Mouse (Mus musculus): ENCODE measurements at regions not wholly inside any gene's neighbourhood (a gene's known extent, or its start where the extent isn't known, plus 50 kb on each side); places are given as distances from the start of the nearest gene placed in this dataset.

- no peak for DNase-seq (ENCODE audit: low spot score)
Observed at GRCm38 (mm10) chr15:96944741-96945140, 111.0 kb downstream of the Slc38a4 start.

DNA sequence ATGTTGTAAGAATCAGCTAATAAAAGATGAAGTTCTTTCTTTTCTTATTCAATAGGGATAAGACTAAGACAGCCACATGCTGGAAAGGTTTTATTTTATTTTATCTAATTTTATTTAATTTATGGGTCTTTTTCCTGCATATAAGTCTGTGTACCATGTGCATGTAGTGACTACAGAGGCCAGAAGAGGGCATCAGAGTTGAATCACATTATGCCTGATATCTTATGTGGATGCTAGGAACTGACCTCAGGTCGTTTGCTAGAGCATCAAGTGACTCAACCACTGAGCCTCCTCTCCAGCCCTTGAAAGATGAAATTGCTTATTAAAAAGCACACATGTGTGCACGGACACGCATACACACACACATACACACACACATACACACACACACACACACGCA, 113.1 kb downstream of the Slc38a4 start:
- DNase-seq (ENCODE audit: low spot score): no peak

DNA sequence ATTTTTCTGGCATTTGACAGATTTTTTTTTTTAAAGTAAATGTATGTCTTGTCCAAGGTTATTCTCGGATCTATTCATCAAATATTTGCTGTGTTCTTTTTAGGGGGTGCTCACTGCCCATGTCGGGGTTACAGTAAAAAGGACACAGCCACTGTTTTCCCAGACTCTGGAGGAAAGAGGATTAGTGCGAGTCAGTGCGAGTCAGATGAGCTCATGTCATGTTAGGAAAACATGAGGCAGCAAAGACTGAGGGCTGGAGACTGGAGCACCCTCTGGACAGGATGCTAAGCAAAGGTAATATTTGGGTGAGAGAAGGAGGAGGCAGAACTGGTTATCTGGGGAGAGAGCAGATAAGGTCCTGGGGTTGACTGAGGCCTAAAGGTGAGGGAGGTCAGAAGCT, 117.3 kb downstream of the Slc38a4 start:
- DNase-seq (ENCODE audit: low spot score): no peak

- no peak for DNase-seq (ENCODE audit: low spot score)
Observed at GRCm38 (mm10) chr15:96937623-96938022, 118.1 kb downstream of the Slc38a4 start.

- DNase-seq (ENCODE audit: low spot score): peak; percentile 59
Observed at GRCm38 (mm10) chr15:96936705-96937346, 118.9 kb downstream of the Slc38a4 start.

DNA sequence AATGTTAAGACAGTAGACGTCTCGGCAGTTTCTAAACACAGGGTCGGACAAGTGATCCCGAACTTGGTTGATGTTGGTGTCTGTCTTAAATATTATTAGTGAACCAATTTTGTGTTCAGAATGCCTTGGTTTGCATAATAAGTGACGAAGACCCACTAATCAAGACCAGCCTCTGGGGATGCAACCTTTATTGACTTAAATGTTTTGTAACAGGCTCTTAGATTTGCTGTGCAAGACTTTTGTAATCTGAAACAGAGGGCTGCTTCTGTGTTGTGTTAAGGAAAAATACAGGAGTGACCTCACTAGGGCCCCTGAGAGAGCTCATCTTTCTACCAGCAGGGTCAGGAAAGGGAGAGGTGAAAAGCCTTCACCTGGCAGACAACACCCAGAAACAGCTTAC, 119.5 kb downstream of the Slc38a4 start:
- DNase-seq (ENCODE audit: low spot score): no peak

DNA sequence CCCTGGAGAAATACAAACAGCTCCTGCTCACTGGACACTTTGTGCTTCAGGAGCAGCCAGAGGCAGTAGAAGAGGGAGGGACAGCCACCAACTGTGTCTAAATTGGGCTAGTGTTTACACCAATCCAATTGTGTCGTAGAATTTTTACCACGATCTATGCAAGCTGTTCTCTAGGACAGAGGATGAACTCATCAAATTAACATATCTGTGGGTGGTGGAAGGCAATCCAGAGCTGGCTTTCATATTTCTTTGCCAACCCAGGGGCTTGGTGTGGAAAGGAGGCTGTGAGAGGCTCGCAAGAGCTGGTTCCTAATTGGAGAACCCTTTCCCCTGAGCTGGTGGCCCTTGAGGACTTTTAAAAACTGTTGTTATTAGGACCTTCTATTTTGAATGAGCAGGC, 122.3 kb downstream of the Slc38a4 start:
- no peak for DNase-seq (ENCODE audit: low spot score)

DNA sequence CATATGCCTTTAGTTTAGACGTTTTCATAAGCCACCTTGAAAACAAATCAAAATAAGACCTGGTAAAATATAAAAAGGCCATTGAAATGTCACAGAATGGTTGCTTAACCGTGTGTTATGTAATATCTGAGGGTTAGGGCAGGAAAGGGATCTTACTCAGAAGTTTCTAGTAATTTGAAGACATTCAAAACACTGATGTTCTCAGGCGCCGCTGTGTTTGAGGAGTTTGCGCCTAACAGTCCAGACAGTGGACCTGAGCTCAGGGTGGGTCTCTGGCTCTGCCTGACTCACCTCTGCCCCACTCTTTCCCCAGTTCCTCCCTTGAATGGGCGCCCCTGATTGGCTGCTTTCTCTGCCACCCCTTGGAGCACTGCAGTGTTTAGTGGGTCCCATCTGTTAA, 125.2 kb downstream of the Slc38a4 start:
- no peak for DNase-seq (ENCODE audit: low spot score)

DNA sequence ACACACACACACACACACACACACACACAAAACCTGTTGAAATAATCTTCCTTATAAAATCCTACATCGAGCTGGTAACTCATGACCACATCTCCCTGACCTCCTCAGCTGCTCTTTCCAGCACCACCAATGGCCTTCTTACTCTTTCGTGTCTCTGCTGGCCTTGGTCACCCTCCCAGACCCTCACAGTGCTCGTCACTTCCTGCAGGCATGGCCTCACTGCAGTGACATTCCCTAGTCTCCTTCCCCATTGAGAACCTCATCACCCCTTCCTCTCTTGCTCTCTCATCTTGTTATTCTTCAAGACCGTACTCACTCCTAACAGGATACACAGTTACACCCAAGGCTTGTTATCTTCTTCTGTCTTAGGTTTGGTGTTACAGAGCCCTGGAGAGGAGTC, 126.0 kb downstream of the Slc38a4 start:
- DNase-seq (ENCODE audit: low spot score): no peak

DNA sequence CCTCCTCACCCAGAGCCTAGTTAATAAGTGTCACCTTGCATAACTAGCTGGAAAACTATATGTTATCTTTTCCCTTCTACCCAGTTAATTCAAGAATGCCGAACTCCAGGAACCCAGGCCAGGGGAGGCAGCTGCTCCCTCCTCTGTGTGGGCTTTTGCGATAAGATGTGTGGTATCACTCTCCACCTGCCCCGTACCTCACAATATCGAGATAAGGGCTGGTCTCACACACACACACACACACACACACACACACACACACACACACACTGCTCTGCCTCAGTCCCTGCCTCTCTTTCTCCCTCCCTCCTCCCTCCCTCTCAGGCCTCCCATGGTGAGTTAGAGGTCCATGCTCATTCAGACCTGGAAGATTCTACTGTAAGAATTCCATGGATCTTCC, 127.1 kb downstream of the Slc38a4 start:
- DNase-seq (ENCODE audit: low spot score): no peak

GRCm38 (mm10) chr15:96927674-96928073, 128.1 kb downstream of the Slc38a4 start:
- DNase-seq (ENCODE audit: low spot score): no peak

DNA sequence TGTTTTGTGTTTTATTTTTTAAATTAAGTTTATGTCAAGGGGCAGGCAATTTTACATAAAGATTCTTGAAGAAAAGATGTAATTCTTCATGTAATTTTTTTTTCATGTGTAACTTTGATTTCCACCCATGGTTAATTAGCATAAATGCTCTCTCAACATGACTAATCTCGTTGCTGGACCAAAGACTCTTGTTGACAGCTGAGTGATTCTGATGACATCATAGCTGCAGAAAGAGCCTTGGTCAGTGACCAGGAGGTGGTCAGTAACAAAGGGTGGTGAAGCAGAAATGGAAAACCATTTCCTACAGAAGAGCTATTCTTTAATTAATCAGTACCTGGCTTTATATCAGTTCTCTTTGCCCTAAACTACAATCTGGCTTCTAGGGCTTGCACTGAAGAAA, 129.1 kb downstream of the Slc38a4 start:
- no peak for DNase-seq (ENCODE audit: low spot score)

DNA sequence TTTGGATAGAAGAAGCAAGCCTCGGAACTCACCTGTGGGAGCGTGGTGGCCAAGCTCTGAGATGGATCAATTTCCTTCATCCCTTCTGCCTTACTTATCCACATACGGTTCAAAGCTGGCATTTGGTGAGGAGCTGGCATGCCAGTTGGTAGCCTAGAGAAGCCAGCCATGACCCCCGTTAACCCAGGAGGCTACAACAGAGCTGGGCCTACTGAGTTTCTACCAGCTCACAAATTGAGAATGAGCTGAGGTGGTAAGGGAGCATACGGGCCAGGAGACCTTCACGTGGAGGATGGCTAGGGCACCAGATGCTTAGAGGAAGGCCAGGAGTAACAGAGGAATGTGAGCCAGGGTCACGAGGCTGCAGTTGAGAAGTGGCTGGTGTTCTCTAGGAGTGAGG, 139.2 kb downstream of the Slc38a4 start:
- no peak for DNase-seq (ENCODE audit: low spot score)

DNA sequence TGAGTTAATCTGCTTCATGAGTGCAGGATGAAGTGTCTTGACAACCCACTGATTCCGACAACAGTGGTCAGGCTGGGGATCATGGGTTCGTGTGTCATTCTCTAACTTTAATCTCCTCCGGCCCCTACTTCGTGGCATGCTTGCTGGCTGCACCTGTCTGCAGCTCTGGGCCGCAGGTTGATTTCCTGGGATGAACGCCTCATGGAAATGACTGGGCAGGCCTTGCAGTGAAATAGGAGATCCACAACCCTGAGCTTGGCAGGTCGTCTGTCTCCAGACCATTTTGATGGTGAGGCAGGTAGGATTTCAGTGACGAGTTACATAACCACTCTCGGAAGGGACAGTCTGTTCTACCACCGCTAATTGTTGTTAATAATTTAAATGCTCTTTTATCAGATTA, 140.2 kb downstream of the Slc38a4 start:
- no peak for DNase-seq (ENCODE audit: low spot score)

DNA sequence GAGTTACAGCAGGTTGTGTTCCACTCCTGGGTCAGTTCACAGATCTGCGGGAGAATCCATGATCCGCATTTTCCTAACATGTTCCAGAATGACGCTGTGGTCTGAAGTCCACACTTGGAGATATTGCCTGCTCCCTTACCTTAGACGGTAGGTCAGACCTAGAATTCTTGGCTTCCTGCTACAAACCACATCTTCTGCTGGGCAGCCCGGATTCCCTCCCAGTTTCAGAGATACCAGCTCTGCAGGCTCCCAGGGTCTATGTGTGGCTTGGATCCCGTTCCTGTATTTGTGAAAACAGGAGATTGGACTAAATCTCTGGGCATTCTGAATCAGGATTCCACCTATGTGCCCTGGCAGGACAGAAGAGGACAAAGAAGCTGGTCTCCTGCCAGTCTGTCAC, 140.8 kb downstream of the Slc38a4 start:
- DNase-seq (ENCODE audit: low spot score): no peak

DNA sequence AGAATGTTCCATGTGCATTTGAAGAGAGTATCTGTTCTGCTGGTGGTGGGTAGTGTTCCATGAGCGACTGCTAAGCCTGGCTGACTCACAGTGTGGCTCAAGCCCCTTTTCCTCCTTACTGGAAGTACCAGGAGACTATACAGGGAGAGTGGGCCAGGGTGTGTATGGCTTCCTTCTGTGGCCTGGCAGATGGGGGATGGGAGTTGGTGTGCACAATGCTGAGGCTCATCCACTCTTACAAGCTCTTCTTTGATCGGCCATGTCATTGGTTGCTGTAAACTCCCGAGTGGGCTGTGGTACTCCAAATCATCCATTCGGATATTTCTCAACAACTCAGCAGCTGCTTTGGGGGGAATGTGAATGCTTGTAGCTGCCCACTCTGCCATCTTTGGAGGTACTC, 150.2 kb downstream of the Slc38a4 start:
- no peak for DNase-seq (ENCODE audit: low spot score)

DNA sequence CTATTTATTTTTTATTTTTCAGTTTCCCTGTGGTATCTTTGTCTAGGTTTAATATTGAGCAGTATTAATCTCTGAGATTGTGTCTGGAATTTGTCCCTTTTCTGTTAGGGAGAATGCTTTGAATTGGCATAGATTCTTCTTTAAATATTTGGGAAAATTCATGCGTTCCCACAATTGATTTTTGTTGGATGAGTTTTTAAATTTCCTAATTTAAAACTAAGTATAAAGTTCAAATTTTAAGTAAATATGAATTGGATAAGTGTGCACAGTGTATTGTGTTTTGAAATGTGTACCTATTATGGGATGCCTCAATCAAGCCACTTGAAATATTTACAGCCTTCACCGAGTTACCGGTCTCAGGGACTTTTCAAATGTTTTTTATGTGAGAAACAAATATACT, 152.3 kb downstream of the Slc38a4 start:
- DNase-seq (ENCODE audit: low spot score): no peak

DNA sequence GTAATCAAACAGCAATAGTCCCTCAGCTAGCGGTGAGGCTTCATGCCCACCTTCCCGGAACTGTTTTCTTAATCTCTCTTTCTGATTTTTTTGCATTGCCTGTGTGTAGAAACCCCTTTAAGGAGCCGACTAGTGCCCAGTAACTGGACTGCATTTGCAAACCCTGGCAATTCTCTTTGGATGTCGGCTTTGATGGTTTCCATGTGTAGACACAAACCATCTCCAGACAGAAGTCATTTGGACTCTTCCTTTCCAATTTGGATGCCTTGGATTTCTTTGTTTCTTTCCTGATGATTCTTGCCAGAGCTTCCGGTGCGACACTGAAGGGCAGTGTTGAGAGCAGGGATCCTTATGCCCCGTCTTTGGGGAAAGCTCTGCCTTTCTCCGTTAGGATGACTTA, 153.0 kb downstream of the Slc38a4 start:
- no peak for DNase-seq (ENCODE audit: low spot score)

GRCm38 (mm10) chr15:96901616-96902015, 154.1 kb downstream of the Slc38a4 start:
- no peak for DNase-seq (ENCODE audit: low spot score)

GRCm38 (mm10) chr15:96898285-96898684, 157.5 kb downstream of the Slc38a4 start:
- DNase-seq (ENCODE audit: low spot score): no peak

DNA sequence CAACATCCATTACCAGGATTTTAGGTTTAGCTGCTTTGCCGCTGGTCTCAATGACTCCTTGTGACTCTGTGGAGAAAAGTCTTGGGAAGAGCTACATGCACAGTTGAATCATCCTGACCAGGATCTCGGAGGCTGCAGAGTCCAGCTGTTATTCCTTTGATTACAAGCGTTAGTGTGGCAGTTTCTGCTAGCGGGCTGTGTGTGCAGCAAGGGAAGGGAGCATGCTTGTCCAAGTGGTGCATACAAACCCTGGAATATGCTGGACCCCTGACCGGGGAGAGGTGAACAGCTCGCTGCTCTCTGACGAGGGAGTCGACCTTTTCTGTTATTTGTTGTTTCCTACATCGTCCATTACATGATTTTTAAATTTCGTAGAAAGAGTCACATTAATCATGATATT, 170.9 kb downstream of the Slc38a4 start:
- no peak for DNase-seq (ENCODE audit: low spot score)

DNA sequence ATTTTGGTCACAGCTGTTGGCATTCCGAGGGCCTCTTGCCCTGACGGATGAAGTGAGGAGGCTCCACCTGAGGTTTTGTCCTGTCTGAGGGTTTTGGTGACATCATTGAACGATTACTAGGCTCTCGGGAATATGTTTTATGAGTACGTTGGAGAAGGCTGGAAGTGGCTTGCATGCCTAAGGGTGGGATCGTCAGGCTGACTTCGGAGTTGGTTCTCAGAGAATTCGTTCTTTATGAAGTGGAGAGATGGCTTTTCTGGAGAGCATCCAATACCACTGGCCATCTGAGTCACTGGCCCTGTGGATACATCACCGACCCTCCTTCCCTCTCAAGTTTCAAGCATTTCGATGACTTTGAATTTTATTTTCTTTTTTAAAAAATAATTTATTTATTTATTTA, 172.0 kb downstream of the Slc38a4 start:
- no peak for DNase-seq (ENCODE audit: low spot score)

DNA sequence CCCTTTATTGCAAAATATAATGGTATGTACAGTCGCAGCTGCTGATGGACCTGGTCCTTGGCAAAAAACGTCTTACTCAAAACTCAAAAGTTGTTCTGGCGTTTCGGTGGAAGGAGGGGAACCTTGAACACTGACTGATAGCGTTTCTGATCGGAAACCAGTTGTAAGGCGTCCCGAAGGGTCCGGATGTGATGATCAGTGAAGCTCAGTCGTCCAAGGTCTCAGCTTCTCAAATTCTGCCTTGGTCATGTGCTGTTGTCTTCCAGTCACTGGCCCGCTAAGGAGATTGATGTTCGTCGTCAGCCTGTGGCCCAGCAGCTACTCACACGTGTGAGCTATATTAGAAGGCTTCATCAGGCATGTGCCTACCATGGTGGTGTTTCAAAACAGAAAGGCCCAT, 173.5 kb downstream of the Slc38a4 start:
- DNase-seq (ENCODE audit: low spot score): no peak

- DNase-seq (ENCODE audit: low spot score): no peak
Observed at GRCm38 (mm10) chr15:96881519-96882170, 174.1 kb downstream of the Slc38a4 start.

Data from spleen, adult 12 weeks (tissue).